Mouse (Mus musculus): Measurements from ENCODE around the gene Acot13.
"Not testable (repeated sequence)": the region's sequence is repeated elsewhere in the genome, so short reads cannot be mapped to it uniquely, and the experiment has no call there.

GRCm38 (mm10) chr13:24837765-24838164 is 6.4 kb upstream of the Acot13 start:
- not testable (repeated sequence) for TF ChIP-seq CTCF (IDR thresholded peaks at IDR 0.05; ENCODE audit: low read depth, low read length); GATA2 (IDR thresholded peaks at IDR 0.05; ENCODE audit: borderline replicate concordance, low read depth, low read length); GATA1 (IDR thresholded peaks at IDR 0.05; ENCODE audit: borderline replicate concordance, low read length); TAL1 (conservative IDR thresholded peaks at IDR 0.05; ENCODE audit: low read depth, low read length); POLR2AphosphoS5 (IDR thresholded peaks at IDR 0.05; ENCODE audit: insufficient replicate concordance, low read depth, low read length)

Measured in G1E (cell line).